Mouse (Mus musculus) intestine, postnatal 0 days (tissue): ENCODE data around the gene Eif3i. TPM values are rescaled to one million over a fixed set of nuclear protein-coding genes. Genes with fewer than 3 reads are reported as not detected.
A peak's percentile ranks its signal among the peaks of the same experiment; 100 is the strongest.

Source experiments
- ATAC-seq: fragments of 200-750 bp; cut with Nextera tagmentation; 2 replicates; pipeline ENCODE4 v1.8.0; 2017; ENCODE audit warnings: mild to moderate bottlenecking, moderate TSS enrichment, moderate library complexity
- H3K27ac ChIP-seq: fragments of 300-500 bp; sonication (generic); 2 replicates; pipeline ENCODE4 v1.5.1; 2014; ENCODE audit warnings: mild to moderate bottlenecking, low read depth, low read length, moderate library complexity
- H3K27me3 ChIP-seq: fragments of 300-500 bp; sonication (generic); replicated peaks from 2 replicates; pipeline ENCODE4 v1.6.1; 2014; ENCODE audit warnings: low read length, mixed read lengths; ENCODE audit not compliant: control insufficient read depth, insufficient read depth
- H3K36me3 ChIP-seq: fragments of 300-500 bp; sonication (generic); 2 replicates; pipeline ENCODE4 v1.6.1; 2014; ENCODE audit warnings: mild to moderate bottlenecking, moderate library complexity; ENCODE audit not compliant: control insufficient read depth, insufficient read depth
- H3K4me1 ChIP-seq: fragments of 300-500 bp; sonication (generic); replicated peaks from 2 replicates; pipeline ENCODE4 v1.6.1; 2014; ENCODE audit warnings: antibody characterized with exemption, low read length, mixed read lengths; ENCODE audit not compliant: control insufficient read depth, insufficient read depth
- H3K4me2 ChIP-seq: fragments of 300-500 bp; sonication (generic); replicated peaks from 2 replicates; pipeline ENCODE4 v1.6.1; 2014; ENCODE audit warnings: low read depth, mild to moderate bottlenecking, moderate library complexity
- H3K4me3 ChIP-seq: fragments of 300-500 bp; sonication (generic); 2 replicates; pipeline ENCODE4 v1.5.1; 2014; ENCODE audit warnings: low read depth, low read length
- H3K9ac ChIP-seq: fragments of 300-500 bp; sonication (generic); 2 replicates; pipeline ENCODE4 v1.6.1; 2014; ENCODE audit warnings: mild to moderate bottlenecking, low read depth, low read length
- H3K9me3 ChIP-seq: fragments of 300-500 bp; sonication (generic); 2 replicates; pipeline ENCODE4 v1.6.1; 2016; ENCODE audit warnings: mixed run types; ENCODE audit not compliant: control insufficient read depth
- CTCF ChIP-seq: sonication (generic); IDR thresholded peaks from 2 replicates; pipeline ENCODE4 v1.5.1; 2016; ENCODE audit warnings: low read depth, mild to moderate bottlenecking, control low read depth, antibody characterized with exemption, moderate library complexity
- WGBS: fragments of 180-500 bp; shearing (Covaris S2); extraction: QIAGEN DNeasy Blood & Tissue Kit; methylation state at CpG from one replicate; pipeline ENCODE4 v1.1.7; 2014; 5-methylcytosine and 5-hydroxymethylcytosine counted together
- polyA plus RNA-seq: library from polyadenylated mRNA; unstranded; fragments of >200 nt; fragmentation: Nextera tagmentation; extraction: Ambion mirVana; gene quantifications from 2 replicates; pipeline ENCODE4 v1.2.1, GENCODE M21; 2015

Gene Eif3i
- polyA plus RNA-seq, 1 experiment from 2014 or later = 144 TPM

GRCm38 (mm10) chr4:129582251-129582650, 18.2 kb downstream of the Eif3i start:
- Histone ChIP-seq H3K9me3 (no peaks in the 10 kb centered on the region), H3K4me2 (no peak overlapping the region), H3K27ac (no peak overlapping the region), H3K4me3 (no peak overlapping the region), H3K9ac (no peak overlapping the region), H3K4me1 (no peaks in the 10 kb centered on the region), H3K36me3 (no peaks in the 10 kb centered on the region), H3K27me3 (no peaks in the 10 kb centered on the region)
- TF ChIP-seq CTCF = peak; percentile 18; the same call in 1 of the 2 replicates
- ATAC-seq = no peak
- 86% methylated on average over 1 of the region's 1 CpGs for WGBS

- no peaks in the 10 kb centered on the region for H3K27me3 ChIP-seq
- 69% methylated on average over 7 of the region's 7 CpGs for WGBS
- H3K36me3 ChIP-seq = no peaks in the 10 kb centered on the region
- H3K4me2 ChIP-seq = no peak overlapping the region
- H3K4me3 ChIP-seq = no peak overlapping the region
- H3K9ac ChIP-seq = no peak overlapping the region
- no peaks in the 10 kb centered on the region for H3K9me3 ChIP-seq
- no peaks in the 10 kb centered on the region for H3K4me1 ChIP-seq
- TF ChIP-seq CTCF = no peak
- no peak for ATAC-seq
- no peak overlapping the region for H3K27ac ChIP-seq
Measured at GRCm38 (mm10) chr4:129580347-129580746, 20.1 kb downstream of the Eif3i start.

GRCm38 (mm10) chr4:129578466-129578865, 22.0 kb downstream of the Eif3i start, which contains the start of gene Fam167b:
Gene Fam167b (minus strand): TSS chr4:129578549.
- WGBS = 71% methylated on average over 5 of the region's 5 CpGs
- no peak within 1 kb of the TSS for H3K27ac ChIP-seq
- no peak within 1 kb of the TSS for H3K9ac ChIP-seq
- H3K27me3 ChIP-seq = no peaks in the 10 kb centered on the region
- H3K4me2 ChIP-seq = no peak within 1 kb of the TSS; the same call in 1 of the 2 replicates
- no peaks in the 10 kb centered on the region for H3K4me1 ChIP-seq
- no peaks in the 10 kb centered on the region for H3K9me3 ChIP-seq
- TF ChIP-seq CTCF = no peak
- ATAC-seq = no peak
- H3K36me3 ChIP-seq = no peaks in the 10 kb centered on the region
- H3K4me3 ChIP-seq = no peak within 1 kb of the TSS

GRCm38 (mm10) chr4:129577688-129578087, 22.8 kb downstream of the Eif3i start:
- WGBS = 78% methylated on average over 7 of the region's 7 CpGs
- Histone ChIP-seq H3K27ac (no peak overlapping the region), H3K36me3 (no peaks in the 10 kb centered on the region), H3K4me1 (no peaks in the 10 kb centered on the region), H3K9ac (no peak overlapping the region), H3K27me3 (no peaks in the 10 kb centered on the region), H3K4me3 (no peak overlapping the region), H3K4me2 (no peak overlapping the region), H3K9me3 (no peaks in the 10 kb centered on the region)
- ATAC-seq = no peak
- TF ChIP-seq CTCF = no peak

GRCm38 (mm10) chr4:129576863-129577491, 23.5 kb downstream of the Eif3i start:
- TF ChIP-seq CTCF = peak; percentile 73
- H3K9me3 ChIP-seq = no peaks in the 10 kb centered on the region
- H3K4me1 ChIP-seq = no peaks in the 10 kb centered on the region
- no peak overlapping the region for H3K27ac ChIP-seq
- no peaks in the 10 kb centered on the region for H3K36me3 ChIP-seq
- H3K4me2 ChIP-seq = no peak overlapping the region; the same call in 1 of the 2 replicates
- no peak overlapping the region for H3K4me3 ChIP-seq
- H3K9ac ChIP-seq = no peak overlapping the region
- ATAC-seq = 0 out of 2 replicates have a peak, but pooled peaks have one; percentile 45
- H3K27me3 ChIP-seq = no peaks in the 10 kb centered on the region
- 33% methylated on average over 21 of the region's 21 CpGs for WGBS

- H3K9me3 ChIP-seq = no peaks in the 10 kb centered on the region
- H3K4me2 ChIP-seq = no peak overlapping the region
- ATAC-seq = 0 out of 2 replicates have a peak, but pooled peaks have one; percentile 22
- H3K4me3 ChIP-seq = no peak overlapping the region
- no peaks in the 10 kb centered on the region for H3K4me1 ChIP-seq
- WGBS = 40% methylated on average over 7 of the region's 8 CpGs
- H3K27ac ChIP-seq = no peak overlapping the region
- H3K27me3 ChIP-seq = no peaks in the 10 kb centered on the region
- TF ChIP-seq CTCF = no peak
- H3K36me3 ChIP-seq = no peaks in the 10 kb centered on the region
- no peak overlapping the region for H3K9ac ChIP-seq
Measured at GRCm38 (mm10) chr4:129575171-129575844, 25.1 kb downstream of the Eif3i start.
